8 mouse cellular contexts compared by ENCODE assay signal in the genomic region with DNA sequence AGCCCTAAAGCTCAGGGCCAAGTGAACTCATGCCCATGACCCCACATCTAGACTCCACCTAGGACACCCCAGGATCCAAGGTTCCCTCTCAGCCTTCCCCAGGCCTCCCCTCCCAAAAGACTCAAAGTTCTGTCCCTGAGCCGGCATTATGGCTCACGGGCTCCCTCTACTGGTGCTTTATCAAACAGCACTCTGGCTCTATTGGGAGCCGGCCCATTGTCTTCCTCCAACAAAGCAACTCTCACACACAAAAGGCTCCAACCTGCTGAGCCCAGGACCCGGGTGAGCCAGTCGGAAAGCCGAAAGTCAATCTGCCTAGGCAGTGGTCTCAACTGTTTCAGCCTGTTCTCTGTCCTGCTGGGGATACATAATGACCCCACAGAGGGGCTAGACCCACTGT. TPM values are rescaled to one million over a fixed set of nuclear protein-coding genes. Genes with fewer than 3 reads are reported as not detected.
DNase-seq lines count a peak whose midpoint lies in the region; ATAC-seq and TF ChIP-seq lines count a peak whose summit lies in the region.

No protein-coding gene starts in this region.

- no peak overlapping the region for H3K27ac ChIP-seq in thymus, adult 2 months (ENCODE audit: control insufficient read depth, insufficient read depth, low read length)
- H3K27ac ChIP-seq in intestine, embryonic 15.5 days, result no peak overlapping the region
- H3K27ac ChIP-seq in midbrain, embryonic 13.5 days, result peak overlapping the region; percentile 68

- intact Hi-C loops in left cerebral cortex, postnatal 25 days (cut with DNase I), result no loop called here

- H3K9me3 ChIP-seq in intestine, embryonic 15.5 days, result no peaks in the 10 kb centered on the region
- no peaks in the 10 kb centered on the region for H3K9me3 ChIP-seq in midbrain, embryonic 13.5 days

- 2% methylated on average over 6 of the region's 6 CpGs for WGBS in thymus, adult 2 months
- 2% methylated on average over 6 of the region's 6 CpGs for WGBS in intestine, embryonic 15.5 days
- WGBS in midbrain, embryonic 13.5 days, result under 1% methylated on average over 6 of the region's 6 CpGs

- H3K36me3 ChIP-seq in thymus, adult 2 months (ENCODE audit: control insufficient read depth, insufficient read depth, low read length), result no peaks in the 10 kb centered on the region
- no peaks in the 10 kb centered on the region for H3K36me3 ChIP-seq in intestine, embryonic 15.5 days
- no peaks in the 10 kb centered on the region for H3K36me3 ChIP-seq in midbrain, embryonic 13.5 days

- no peaks in the 10 kb centered on the region for H3K27me3 ChIP-seq in thymus, adult 2 months (ENCODE audit: control insufficient read depth, insufficient read depth, low read length)
- no peaks in the 10 kb centered on the region; the same call in 1 of the 2 replicates for H3K27me3 ChIP-seq in intestine, embryonic 15.5 days (replicated peaks)
- H3K27me3 ChIP-seq in midbrain, embryonic 13.5 days, result no peaks in the 10 kb centered on the region; the same call in 1 of the 2 replicates

- ATAC-seq in intestine, embryonic 15.5 days, result peak; percentile 53; the same call in 1 of the 2 replicates
- peak; percentile 49 for ATAC-seq in midbrain, embryonic 13.5 days

- no peak overlapping the region for H3K9ac ChIP-seq in intestine, embryonic 15.5 days
- no peak overlapping the region for H3K9ac ChIP-seq in midbrain, embryonic 13.5 days (replicated peaks)

- peak; percentile 74 for DNase-seq in thymus, adult 2 months
- no peak for DNase-seq in thymus, adult 18-20 months
- peak; percentile 84 to 87 for DNase-seq in cerebellum, postnatal 14 days
- peak; percentile 61 to 66 for DNase-seq in frontal cortex, postnatal 36 days (ENCODE audit: low spot score in 2 of 2)
- DNase-seq in left cerebral cortex, postnatal 25 days (ENCODE audit: low spot score in 2 of 2), result peak; percentile 59 to 68
- DNase-seq in spleen, postnatal 14 days (ENCODE audit: low spot score in 2 of 2), result peak; percentile 27 to 55

- H3K4me1 ChIP-seq in thymus, adult 2 months (replicated peaks; ENCODE audit: control insufficient read depth, insufficient read depth, low read length), result no peaks in the 10 kb centered on the region
- H3K4me1 ChIP-seq in intestine, embryonic 15.5 days (replicated peaks), result peaks cover 5% of the 10 kb centered on the region; the same call in 1 of the 2 replicates
- H3K4me1 ChIP-seq in midbrain, embryonic 13.5 days (replicated peaks), result peaks cover 55% of the 10 kb centered on the region

- TF ChIP-seq CTCF in thymus, adult 2 months (IDR thresholded peaks at IDR 0.05; ENCODE audit: borderline replicate concordance, control insufficient read depth, extremely low read depth, insufficient read depth, low read length, poor library complexity), result peak; percentile 81

- H3K4me2 ChIP-seq in intestine, embryonic 15.5 days (replicated peaks), result no peak overlapping the region
- 0 out of 2 replicates have a peak overlapping the region, but pooled peaks have one; percentile 22 for H3K4me2 ChIP-seq in midbrain, embryonic 13.5 days (replicated peaks)

- no peak for TF ChIP-seq POLR2A in thymus, adult 2 months (IDR thresholded peaks at IDR 0.05; ENCODE audit: control insufficient read depth, extremely low read depth, insufficient read depth, low read length, poor library complexity)

- H3K4me3 ChIP-seq in thymus, adult 2 months (ENCODE audit: control insufficient read depth, insufficient read depth, low read length), result no peak overlapping the region
- no peak overlapping the region for H3K4me3 ChIP-seq in intestine, embryonic 15.5 days (replicated peaks)
- H3K4me3 ChIP-seq in midbrain, embryonic 13.5 days (replicated peaks), result no peak overlapping the region

RNA-seq across cellular contexts. Expression of a gene that starts 29.0 kb away (rescaled TPM):
- 48.3 and 69.1 TPM in 2 replicates for polyA plus RNA-seq in thymus, adult 2 months (2012; rRNA removed)
- 88.4 and 88.8 TPM in 2 replicates for polyA plus RNA-seq in intestine, embryonic 15.5 days (2015; fragmentation: Nextera tagmentation; extraction: Ambion mirVana)
- total RNA-seq in left cerebral cortex, postnatal 25 days (2021), result 1 to 10 TPM; 1.6 to 1.8 TPM
- 36.7 and 37.9 TPM in 2 replicates for polyA plus RNA-seq in midbrain, embryonic 13.5 days (2015; fragmentation: Nextera tagmentation; extraction: Ambion mirVana)

RNA-seq across cellular contexts. Expression of a gene that starts 29.3 kb away (rescaled TPM):
- polyA plus RNA-seq in thymus, adult 2 months (2012; rRNA removed), result 5.6 and 6.1 TPM in 2 replicates
- polyA plus RNA-seq in intestine, embryonic 15.5 days (2015; fragmentation: Nextera tagmentation; extraction: Ambion mirVana), result 1.3 and 2.5 TPM in 2 replicates
- 1 to 10 TPM; 8.6 TPM for total RNA-seq in left cerebral cortex, postnatal 25 days (2021)
- polyA plus RNA-seq in midbrain, embryonic 13.5 days (2015; fragmentation: Nextera tagmentation; extraction: Ambion mirVana), result 6.0 and 8.3 TPM in 2 replicates

RNA-seq across cellular contexts. Expression of a gene that starts 49.8 kb away (rescaled TPM):
- polyA plus RNA-seq in thymus, adult 2 months (2012; rRNA removed), result 1.6 and 4.0 TPM in 2 replicates
- 2.0 and 2.2 TPM in 2 replicates for polyA plus RNA-seq in intestine, embryonic 15.5 days (2015; fragmentation: Nextera tagmentation; extraction: Ambion mirVana)
- under 1 TPM in 1 of 2 experiments, not detected in 1; 0.62 TPM for total RNA-seq in left cerebral cortex, postnatal 25 days (2021)
- 5.2 and 5.3 TPM in 2 replicates for polyA plus RNA-seq in midbrain, embryonic 13.5 days (2015; fragmentation: Nextera tagmentation; extraction: Ambion mirVana)

RNA-seq across cellular contexts. Expression of a gene that starts 49.9 kb away (rescaled TPM):
- 842 and 1,074 TPM in 2 replicates for polyA plus RNA-seq in thymus, adult 2 months (2012; rRNA removed)
- 1,472 and 1,529 TPM in 2 replicates for polyA plus RNA-seq in intestine, embryonic 15.5 days (2015; fragmentation: Nextera tagmentation; extraction: Ambion mirVana)
- 1,000 to 10,000 TPM; 1,169 to 1,197 TPM for total RNA-seq in left cerebral cortex, postnatal 25 days (2021)
- polyA plus RNA-seq in midbrain, embryonic 13.5 days (2015; fragmentation: Nextera tagmentation; extraction: Ambion mirVana), result 1,057 and 1,066 TPM in 2 replicates

RNA-seq across cellular contexts. Expression of a gene that starts 50.3 kb away (rescaled TPM):
- 174 and 175 TPM in 2 replicates for polyA plus RNA-seq in thymus, adult 2 months (2012; rRNA removed)
- polyA plus RNA-seq in intestine, embryonic 15.5 days (2015; fragmentation: Nextera tagmentation; extraction: Ambion mirVana), result 235 and 246 TPM in 2 replicates
- 10 to 100 TPM; 65.2 to 67.0 TPM for total RNA-seq in left cerebral cortex, postnatal 25 days (2021)
- polyA plus RNA-seq in midbrain, embryonic 13.5 days (2015; fragmentation: Nextera tagmentation; extraction: Ambion mirVana), result 161 and 180 TPM in 2 replicates

Comparison
In these comparisons a context has a peak if more than half of its experiments do, and no peak if none do; other contexts are left out.
1. DNase-seq: peak in thymus, adult 2 months (single experiment), cerebellum, postnatal 14 days (2 of 2), frontal cortex, postnatal 36 days (2 of 2), left cerebral cortex, postnatal 25 days (2 of 2) and spleen, postnatal 14 days (2 of 2); none in thymus, adult 18-20 months (0 of 2).